Mouse (Mus musculus) adrenal gland, postnatal 14 days (tissue): ENCODE measurements around the gene Lpar6. TPM values are rescaled to one million over a fixed set of nuclear protein-coding genes. Genes with fewer than 3 reads are reported as not detected.

Source experiments
- DNase-seq: peaks from one replicate; pipeline ENCODE4 v3.0.0; 2021; ENCODE audit warnings: mixed read lengths
- microRNA-seq, 2 experiments: library from miRNA; unstranded; fragments of <30 nt; microRNA quantifications; one replicate each; pipeline ENCODE4 v1.2.0; 2021
- total RNA-seq: library from RNA; stranded (reverse); gene quantifications from 2 replicates; pipeline ENCODE4 v1.2.3, GENCODE M21; 2021

Lpar6 gene
- total RNA-seq, 1 experiment from 2014 or later = 7.8 TPM

DNA sequence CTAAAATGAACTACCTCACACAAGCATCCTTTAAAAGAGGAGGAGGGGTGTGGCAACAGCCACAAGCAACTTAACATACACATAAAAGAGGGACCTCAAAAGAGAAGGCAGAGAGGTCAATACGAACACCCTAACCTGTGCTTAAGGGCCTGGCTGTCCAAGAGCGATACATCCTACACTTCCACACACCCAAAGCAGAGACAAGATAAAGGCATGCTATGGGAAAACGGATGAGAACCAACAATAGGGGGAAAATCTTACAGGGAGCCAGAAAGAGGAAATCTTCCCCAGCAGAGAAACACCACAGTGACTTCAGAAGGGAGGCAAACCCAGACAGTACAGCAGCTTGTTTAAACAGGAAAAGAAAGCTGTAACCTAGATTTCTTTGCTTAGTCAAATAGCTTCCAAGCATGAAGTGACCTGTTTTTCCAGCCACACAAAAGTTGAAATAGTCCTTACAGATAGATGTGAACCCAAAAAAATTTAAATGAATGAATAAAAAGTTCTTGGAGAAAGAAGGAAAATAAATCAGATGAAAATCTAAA is 17.8 kb downstream of the Lpar6 start:
- no peak for DNase-seq

GRCm38 (mm10) chr14:73257348-73257747 is 19.7 kb downstream of the Lpar6 start:
- no peak for DNase-seq

DNA sequence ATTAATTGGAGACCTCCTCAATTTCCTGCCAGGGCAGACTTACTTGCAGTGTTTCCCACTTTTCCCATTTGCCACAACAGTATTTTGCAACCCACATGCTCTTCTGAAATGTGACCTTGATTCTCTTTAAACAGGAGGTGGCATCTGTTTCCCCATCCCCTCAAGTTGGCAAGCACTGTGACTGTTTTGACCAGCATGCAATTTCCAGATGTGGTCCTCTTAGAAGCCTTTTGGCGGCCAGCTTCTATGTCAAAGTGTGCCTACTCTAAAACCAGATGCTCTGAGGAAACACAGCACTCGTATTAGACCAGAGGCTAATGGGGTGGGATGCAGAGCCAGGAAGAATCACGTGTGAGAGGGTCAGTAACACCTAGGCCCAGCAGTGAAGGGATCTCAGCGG is 20.5 kb downstream of the Lpar6 start:
- peak; percentile 46 for DNase-seq

- DNase-seq = no peak
These were observed 24.5 kb downstream of the Lpar6 start for GRCm38 (mm10) chr14:73262210-73262609.

DNA sequence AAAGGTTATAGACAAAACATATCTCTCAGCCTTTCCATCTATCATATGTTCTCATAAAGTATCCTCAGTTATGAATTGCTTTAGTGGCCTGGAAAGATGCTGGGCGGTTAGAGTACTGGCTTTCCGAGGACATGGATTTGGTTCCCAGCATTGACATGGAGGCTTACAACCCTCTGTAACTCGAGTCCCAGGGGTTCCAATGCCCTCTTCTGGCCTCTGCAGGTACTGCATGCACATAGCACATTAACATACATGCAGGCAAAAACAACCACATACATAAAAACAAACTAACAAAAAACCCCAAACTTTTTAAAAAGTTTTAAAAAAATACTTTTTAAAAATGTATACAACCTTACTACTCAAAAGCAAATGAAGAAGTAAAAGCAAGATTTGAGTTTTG is 28.5 kb downstream of the Lpar6 start:
- peak; percentile 8 for DNase-seq

- DNase-seq = no peak
These were observed 34.1 kb downstream of the Lpar6 start for GRCm38 (mm10) chr14:73271807-73272206.

DNA sequence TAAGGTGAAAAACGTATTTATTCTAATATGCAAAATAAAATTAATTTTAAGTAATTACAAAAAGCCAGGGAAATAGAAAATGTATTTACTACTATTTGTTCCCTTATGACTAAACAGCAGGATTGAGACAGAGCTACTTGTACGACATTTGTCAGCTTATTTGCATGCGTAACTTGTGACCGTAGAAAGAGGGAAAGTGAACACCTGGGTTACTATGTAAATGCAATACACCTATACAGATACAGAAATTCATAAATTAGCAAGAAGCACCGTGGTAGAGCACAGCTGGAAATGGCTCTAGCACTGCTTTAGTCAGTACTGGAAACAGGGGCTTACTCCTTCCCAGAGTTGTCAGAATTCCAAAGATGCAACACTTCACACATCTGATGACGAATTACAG is 41.4 kb downstream of the Lpar6 start:
- no peak for DNase-seq

GRCm38 (mm10) chr14:73280996-73281395 is 43.3 kb downstream of the Lpar6 start:
- peak; percentile 10 for DNase-seq

DNA sequence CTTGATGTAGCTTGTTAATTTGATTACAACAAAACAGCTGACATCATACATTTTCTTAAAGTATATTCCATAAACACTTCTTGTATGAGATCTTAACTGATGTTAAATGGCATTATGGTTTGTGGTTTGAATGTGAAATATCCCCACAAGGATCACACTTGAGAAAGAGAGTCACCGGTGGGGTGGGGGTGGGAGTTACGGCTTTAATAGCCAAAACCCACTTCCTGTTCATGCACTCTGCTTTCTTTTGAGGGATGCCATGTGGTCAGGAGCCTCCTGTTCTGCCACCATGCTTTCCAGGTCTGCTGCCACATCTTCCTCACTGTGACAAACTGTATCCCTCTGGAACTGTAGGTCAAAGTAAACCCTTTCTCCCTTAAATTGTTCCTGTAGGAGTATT is 52.2 kb downstream of the Lpar6 start:
- no peak for DNase-seq

- no peak for DNase-seq
These were observed 54.7 kb downstream of the Lpar6 start for GRCm38 (mm10) chr14:73292434-73292833.

Small RNA genes lying within 50 kb of the gene (microRNA-seq; reads per million reads assigned to microRNA genes)
- 0 reads per million in 2 experiments for gene Mir687

Other genes with a start within 250 kb of the Lpar6 start
- gene Cysltr2, start 188.8 kb upstream of the Lpar6 start, total RNA-seq = 0.63 and 0.86 TPM in 2 replicates
- gene Rcbtb2, start 114.9 kb upstream of the Lpar6 start, total RNA-seq = 39.5 and 41.3 TPM in 2 replicates
- gene Rb1, start 87.9 kb downstream of the Lpar6 start, total RNA-seq = 25.8 and 27.1 TPM in 2 replicates
- gene Itm2b, start 147.4 kb downstream of the Lpar6 start, total RNA-seq = 848 and 849 TPM in 2 replicates